Mouse (Mus musculus): ENCODE measurements around the gene Traf1.

Gene Traf1

DNA sequence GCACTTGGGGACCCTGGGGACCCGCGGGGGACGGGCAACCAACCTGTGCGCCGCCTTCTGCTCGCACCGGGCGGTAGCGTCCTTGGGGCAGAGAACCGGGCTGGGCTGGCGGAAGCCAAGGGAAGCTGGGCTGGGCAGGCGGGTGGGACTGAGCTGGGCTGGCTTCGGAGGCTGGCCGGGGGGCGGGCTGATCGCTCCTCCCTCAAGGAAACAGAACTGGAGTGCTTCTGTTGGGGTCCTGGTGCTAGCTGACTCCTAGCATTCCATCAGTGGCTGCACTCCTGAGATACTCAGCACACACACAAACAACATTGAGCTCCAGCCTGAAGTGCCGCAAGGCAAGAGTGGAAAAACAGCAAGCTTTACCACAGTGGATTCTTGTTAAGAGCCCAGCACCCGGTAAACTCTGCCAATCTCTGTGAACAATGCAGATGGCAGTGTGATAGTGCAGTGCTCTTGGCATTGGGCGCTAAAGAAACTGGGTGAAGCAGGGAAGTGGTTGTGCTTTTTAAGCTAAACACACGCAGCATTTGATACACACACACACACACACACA is at the start of gene Traf1:
Traf1 (minus strand) TSS at position 292 of the 556 bp plus-strand sequence.
- peak; percentile 54 to 70 for DNase-seq

DNA sequence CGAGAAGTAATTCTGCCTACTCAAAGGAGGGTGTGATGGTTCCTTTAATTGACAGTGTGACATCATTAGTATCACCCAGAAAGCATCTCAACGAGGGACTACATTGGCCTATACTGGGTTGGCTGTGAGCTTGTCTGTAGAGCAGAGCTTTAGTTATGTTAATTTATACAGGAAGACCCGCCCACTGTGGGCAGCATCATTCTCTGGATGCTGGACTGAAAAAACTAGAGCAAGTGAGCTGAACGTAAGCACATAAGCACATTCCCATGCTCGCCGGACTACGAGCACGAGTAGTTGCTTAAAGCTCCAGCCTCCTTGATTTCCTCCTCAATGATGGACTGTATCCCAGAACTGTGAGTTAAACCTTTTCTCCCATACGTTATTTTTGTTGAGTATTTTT is 37.4 kb upstream of the Traf1 start:
- DNase-seq, result no peak

DNA sequence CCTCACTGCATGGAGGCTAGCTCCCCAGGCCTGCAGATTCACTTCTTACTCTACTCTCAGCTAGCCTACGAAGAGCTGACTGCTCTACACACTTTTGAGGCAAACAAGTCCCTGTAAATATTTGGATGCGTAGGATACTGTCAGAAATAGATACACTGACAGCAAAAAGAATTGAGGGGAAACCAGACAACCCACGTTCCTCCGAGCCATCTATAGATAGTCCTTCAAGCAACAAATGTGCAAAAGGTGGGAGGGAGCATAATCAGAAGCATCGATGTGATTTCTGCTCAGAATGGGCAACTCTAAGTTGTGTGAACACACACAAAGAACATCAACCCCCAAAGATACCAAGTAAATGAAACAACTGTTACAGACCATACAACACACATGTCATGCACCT is 34.9 kb upstream of the Traf1 start:
- no peak for DNase-seq

DNA sequence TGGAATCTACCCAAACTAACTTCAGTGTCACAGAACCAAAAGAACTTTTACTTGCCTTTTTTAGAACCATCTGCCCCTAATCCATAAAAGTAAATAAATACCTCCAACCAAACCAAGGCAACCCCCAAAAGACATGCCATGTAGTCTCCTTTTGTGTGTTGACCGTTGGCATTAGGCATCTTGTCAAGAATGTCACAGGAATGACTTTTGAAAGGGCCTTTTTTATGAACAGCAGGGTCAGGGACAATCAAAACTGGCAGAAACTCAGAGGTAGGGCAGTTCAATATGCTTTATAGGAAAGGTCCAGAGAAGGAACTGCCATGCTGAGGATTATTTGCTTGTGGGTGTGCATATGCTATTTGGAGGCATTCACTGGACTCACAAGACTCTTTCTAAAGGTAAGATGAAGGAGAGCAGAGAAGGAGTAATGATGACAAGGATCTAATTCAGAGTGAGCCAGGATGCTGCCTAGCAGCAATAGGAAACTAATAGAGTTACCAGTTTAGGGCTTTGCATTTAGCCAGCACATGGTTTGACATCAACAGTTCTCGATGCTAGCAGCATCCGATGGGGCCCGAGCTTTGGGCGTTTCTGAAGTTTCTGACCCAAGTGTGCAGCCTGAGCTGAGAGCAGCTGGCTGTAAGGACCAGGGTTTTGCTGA is 32.3 kb upstream of the Traf1 start:
- DNase-seq, result no peak

DNA sequence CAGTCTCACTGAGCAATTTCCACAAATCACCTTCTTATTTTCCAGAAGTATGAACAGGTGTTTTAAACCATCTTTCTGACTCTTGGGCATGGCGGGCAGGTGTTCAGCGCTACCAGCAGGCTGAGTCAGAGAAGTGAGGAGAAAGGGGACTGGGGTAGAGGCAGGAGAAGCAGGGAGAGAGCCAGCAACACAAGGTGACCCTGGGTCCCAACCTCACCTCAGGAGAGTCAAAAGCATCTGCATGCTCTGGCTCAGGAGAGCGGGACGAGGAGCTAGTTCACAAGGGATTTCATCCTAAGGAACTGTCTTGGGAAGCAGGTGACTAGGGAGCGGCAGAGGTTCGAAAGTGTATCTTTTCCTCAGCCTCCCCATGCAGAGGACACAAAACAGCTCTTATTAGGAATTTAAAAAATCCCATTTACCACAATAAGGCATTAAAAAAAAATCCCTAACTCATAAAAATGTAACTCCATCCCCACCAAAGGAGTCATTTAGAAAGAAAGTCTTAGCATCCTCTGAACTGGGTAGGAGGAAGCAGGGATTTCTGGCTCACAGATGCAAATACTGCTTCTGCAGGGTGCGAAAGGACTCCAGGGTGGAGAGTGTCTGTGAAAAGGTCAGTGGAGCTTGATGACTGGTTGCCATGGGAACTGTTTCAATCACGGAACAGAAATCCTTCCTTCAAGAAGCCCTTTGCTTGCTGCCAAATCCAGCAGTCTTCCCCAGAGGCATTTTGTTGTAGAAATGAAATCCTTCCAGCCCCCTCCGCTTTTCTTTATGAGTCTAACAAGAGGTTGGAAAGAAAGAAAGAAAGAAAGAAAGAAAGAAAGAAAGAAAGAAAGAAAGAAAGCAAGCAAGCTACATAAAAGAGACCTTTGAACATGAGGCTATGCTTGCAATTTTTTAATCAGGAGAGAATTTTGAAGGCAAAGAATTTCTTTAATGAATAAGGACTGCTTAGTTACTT is 31.4 kb upstream of the Traf1 start:
- no peak for DNase-seq

DNA sequence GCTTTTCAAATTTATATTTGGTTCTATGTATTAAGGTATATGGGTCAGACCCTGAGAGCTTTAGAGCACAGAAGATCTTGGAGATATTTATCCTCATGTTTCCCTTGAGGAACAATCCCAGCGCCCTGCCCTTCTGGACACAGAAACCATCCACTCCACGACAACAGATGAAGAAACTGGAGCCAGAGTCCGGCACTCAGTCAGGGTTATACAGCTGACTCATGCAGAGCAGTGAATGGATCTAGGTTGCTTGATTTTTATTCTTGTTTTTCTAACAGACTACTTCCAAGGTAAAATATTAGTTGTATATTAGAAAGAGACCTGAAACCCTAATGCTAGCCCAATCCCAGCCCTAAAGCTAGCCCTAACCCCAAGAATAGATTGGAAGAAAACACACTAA is 30.4 kb upstream of the Traf1 start:
- no peak for DNase-seq

DNA sequence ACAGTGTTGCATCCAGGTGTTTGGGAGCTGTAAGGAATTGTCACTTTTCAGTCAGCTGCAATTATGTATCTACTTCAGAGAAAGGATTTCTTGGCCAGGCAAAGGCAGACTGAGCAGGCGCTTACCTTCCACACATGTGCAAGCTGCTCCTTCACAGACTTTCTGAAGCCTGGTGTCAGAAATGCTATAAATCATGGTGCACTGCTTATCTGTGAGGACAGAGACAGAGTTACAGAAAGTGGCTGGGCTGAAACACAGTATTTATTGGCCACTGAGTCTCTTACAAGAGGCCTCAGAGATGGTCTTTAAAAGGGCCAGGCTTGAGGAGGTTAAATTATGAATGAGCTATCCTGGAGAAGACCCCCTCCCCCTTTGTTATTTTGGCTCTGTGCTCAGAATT is 28.2 kb upstream of the Traf1 start:
- DNase-seq, result no peak

DNA sequence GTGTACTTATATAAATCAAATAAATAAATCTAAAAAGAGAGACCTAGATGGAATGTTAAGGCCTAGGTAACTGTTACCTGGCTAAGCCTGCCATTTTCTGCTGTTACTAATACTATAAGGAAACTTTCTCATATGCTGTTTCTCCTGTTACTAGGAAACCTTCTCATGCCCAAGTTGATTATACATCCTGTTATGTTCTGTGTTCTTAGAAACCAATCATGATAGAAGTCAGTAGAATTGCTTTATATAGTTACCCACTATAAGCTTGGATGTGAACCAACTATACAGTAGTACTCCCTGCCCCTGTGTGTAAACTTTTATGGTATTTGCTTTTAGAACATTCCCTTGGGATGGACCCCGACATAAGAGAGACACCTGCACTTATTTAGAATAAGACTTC is 26.0 kb upstream of the Traf1 start:
- no peak for DNase-seq

DNA sequence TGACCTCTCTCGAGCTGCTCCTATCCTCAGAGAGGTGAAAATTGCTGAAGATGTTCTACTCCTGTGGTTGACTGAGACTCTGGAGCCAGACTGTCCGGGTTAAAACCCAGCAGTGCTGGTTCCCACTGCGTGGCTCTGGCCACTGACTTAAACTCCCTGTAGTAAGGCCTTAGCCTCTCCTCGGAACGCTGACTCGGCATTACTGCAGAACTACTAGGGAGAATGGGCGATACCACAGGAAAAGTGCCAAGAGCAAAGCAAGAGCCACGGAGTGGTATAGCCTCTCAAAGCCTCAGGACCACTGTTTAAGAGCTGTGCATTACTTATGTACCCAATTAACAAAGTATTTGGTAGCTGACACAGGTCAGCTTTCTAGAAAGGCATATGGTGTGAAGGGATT is 23.3 kb upstream of the Traf1 start:
- no peak for DNase-seq

DNA sequence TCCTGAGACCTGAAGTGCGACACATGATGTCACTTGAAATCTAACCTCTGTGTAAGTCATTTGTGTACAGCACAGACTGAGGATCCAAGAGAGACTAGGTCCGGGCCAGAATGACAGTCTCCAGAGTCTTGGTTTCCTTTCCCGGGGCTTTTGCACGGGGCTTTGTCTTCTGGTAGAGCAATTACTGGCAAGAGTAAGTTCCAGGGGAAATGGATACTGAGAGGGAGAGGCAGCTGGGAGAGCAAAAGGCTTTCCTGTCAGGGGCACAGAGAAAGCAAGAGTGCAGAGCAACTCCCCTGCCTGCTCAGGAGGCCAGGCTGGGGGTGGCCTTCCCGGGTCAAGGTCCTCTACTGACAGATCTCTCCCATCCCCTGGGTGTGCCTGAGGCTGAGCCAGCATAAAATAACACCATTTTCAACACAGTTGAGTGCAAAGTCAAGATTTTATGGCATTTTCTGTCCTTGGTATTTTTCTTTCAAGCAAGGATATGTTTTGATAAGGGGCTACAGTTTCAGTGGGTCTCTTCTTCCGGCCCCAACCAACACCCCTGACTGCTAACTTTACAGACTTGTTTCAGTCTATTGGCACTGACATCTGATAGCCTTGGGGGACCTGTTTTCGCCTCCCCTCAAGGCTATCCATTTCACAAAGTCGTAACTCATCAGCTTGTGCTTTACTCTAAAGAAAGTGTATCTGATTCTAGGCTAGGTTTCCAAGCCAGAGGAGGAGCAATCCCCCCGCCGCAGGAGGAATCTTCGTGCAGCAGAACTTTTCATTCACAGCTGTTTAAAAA is 21.5 kb upstream of the Traf1 start:
- no peak for DNase-seq

DNA sequence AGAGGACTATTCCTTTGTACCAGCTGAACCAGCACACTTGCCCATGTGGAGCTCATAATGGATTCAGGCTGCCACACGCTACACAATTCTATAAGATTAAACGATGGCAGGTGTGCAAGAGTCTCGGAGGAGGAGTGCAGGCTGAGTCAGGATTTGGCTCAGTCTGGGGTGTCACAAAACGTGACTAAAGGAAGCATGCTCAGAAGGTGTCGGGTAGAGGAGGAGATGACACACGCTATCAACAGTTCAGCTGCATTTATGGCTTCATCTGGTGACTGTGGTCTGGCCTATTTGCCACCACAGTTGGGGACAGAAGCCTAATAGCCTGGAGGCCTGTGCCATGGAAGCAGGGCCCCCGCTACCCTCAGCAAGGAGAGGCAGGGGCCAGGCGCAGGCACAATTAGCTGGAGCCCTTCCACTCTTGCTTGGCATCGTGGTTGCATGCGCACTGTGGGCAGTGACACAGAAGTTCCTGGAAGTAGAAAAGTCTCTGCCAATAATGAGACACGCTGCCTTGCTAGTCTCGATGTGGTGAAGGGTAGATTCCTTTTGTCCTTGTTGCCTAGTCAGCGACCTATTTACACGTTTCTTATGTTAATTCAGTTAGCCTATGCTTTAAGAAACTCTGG is 20.6 kb upstream of the Traf1 start:
- no peak for DNase-seq

DNA sequence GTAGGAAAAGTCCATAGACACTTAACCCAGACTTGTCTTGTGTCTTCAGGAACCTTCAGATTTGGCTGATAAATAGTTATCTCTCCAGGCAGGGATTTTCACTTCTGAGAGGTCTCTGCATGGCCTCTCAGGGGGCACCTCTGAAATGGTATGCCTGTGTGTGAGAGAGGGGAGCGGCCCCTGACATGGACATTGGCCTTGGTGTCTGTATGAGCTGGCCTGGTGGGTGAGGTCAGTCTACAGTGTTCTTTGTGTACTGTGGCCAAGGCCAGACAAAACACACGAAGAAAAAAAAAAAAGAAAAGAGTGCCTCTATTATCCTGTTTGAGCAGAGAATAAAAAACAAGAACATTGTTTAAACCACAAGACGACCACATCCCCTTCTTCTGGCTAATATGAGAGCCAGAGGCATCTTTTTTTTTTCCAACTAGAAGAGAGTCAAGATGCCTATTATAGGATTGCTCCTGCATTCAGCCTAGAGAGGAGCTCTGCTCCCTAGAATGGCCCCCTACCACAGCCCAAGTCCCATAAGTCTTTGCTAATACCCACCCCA is 18.0 kb upstream of the Traf1 start:
- DNase-seq, result no peak

DNA sequence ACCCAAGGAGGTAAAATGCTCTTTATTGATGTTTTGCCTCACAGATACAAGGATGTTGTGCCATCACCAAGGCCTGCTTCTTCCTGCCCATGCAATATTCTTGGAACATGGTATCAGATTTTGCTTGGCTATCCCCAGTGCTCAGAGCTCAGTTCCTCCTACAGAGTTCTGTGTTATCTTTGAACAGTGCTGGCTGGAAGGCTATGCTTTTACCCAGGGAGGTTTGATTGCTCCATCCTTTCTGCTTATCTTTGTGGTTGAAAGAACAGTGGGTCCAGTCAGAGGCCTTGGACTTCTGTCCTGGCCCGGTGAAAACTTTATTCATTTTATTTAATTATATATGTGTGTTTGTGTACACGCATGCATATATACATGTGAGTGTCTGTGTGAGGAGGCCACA is 16.7 kb upstream of the Traf1 start:
- DNase-seq, result no peak

DNA sequence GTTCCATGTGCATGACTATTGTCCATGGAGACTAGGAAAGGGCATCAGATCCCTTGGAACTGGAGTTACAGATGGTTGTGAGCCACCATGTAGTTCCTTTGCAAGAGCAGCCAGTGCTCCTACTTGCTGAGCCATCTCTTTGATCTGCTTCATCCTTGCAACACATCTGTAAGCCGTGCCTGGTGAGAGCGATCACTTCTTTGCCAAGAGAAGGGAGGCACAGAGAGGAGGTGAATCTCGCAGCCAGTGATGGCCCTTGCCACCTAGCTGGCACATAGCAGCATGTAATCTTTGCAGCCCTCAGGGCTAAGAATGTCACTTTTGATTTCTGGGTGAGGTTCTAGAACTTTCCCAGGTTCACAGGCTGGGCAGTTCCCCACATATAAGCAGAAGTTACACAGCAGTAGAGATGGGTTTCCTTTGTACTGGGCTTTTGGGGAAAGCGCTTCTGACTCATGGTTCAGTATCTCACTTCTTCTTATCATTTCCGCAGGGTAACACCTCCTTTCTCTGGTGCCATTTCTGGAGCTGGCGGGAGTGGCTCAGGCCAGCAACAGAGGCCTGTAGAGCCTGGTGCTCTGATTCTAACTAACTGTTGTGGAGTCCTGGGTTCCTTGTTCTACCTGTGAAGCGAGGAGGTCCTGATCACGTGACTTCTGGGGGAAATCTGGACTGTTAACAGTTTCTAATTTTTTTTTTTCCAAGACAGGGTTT is 15.5 kb upstream of the Traf1 start:
- no peak for DNase-seq

DNA sequence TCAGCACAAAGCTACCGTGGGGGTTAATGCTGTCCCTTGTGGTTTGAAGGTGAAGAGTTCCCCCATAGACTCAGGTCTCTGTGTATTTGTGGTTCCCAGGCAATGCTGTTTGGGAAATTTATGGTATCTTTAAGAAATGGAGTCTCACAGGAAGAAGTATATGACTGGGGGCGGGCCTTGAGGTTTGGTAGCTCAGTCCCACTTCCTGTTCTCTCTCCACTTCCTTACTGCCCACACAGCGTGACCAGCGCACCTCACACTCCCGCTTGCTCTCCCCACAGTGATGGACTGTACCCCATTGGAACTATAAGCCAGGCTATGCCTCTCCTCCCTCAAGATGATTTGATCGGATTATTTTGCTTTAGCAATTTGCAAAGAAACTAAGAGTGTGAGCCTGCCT is 14.9 kb upstream of the Traf1 start:
- DNase-seq, result no peak

DNA sequence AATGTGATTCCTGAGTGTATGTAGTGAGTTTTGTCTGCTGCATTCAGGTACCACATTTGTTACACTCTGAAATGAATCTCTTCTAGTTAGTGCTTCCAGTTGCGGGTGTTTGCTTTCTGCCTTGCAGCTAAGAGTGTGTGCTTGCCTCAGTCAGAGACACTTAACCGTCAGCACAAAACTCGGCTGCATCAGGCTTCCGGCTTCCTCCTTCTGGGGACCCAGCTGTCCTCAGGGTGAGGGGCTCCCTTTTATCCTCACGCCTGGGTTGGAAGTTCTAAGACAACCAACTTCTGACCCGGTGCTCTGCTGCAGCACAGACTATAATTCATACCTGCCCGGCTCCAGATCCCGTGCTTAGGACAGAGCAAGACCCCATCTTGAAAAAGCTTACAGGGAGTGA is 11.5 kb upstream of the Traf1 start:
- no peak for DNase-seq

DNA sequence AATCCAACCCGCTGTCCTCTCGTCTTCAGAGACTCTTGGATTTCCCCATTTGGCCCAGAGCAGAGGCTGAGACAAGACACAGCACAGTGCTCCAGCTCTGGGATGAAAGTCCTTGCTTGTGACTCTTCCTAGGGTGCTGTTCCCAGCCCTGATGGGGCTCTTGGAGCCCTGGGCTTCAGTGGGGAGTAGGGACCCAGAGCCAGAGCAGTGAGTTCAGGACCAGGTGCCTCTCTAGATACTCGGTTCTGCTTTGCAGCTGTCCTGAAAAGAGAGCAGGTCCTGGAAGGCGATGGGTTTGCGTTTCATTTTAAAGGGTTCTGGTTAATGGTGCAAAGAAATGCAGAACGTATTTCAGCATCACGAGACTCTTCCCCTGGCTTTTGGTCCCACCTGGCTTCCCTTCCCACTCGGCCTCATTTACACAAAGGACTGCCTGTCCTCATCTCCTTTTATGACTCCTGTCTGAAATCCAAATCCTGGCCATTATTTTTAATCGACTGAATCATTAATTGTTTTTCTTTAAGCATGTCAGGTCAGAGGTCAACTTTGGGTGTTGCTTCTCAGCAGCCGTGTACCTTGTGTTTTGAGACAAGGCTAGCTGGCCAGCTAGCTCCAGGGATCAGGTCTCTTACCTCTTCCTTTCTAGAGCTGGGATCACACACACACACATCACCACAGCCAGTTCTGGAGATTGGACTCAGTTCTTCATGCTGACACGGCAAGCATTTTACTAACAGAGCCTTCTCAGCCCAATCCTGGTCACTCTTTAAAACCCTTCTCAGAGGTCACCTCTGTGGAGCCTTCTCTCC is 9.7 kb upstream of the Traf1 start:
- DNase-seq, result no peak

DNA sequence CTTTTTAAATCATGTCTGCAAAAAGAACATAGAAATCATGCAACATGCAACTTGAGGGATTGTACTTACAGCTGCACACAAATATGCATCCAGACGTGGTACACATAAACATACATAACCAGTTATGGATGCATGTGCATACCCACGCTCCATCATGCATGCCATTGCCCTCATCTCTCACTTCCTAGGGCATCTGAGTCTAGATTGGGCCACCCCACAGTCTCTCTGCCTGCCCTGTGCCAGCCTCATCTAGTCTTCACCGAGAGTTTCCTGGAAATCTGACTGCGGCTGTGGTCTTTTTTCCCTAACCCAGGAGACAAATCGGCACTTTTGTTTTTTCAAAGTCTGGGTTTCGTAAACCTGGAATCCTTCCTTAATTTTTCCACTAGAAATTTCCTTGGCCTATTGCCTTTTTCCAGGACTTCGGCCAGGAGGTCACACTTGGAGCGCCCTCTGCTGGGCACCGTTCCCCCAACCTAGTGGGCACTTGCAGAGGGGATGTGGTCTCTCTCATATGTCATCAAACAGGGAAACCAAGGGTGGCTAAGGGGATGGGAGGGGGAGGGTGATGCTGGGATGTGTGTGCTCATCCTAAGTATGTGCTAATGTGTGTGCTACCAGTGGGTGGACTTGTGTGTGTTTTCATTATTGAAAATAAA is 8.6 kb upstream of the Traf1 start:
- DNase-seq, result peak; percentile 53 to 65

DNA sequence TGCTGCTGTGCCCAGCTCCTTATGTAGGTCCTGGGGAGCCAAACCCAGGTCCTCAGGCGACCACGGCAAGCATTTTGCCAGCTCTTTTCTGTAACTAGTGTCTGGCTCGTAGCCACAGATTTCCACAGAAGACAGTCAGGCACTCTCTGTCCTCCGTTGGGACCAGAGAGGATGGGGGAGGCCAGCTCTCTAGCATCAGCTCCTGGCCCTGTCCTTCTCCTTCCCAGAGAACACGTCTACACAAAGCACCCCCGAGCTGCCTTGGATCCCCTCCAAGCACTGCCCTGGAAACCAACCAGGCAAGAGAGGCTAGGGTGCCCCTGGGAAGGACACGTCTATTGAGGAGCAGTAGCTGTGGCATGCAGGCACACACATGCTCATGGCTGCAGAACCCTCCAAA is 7.6 kb upstream of the Traf1 start:
- no peak for DNase-seq

DNA sequence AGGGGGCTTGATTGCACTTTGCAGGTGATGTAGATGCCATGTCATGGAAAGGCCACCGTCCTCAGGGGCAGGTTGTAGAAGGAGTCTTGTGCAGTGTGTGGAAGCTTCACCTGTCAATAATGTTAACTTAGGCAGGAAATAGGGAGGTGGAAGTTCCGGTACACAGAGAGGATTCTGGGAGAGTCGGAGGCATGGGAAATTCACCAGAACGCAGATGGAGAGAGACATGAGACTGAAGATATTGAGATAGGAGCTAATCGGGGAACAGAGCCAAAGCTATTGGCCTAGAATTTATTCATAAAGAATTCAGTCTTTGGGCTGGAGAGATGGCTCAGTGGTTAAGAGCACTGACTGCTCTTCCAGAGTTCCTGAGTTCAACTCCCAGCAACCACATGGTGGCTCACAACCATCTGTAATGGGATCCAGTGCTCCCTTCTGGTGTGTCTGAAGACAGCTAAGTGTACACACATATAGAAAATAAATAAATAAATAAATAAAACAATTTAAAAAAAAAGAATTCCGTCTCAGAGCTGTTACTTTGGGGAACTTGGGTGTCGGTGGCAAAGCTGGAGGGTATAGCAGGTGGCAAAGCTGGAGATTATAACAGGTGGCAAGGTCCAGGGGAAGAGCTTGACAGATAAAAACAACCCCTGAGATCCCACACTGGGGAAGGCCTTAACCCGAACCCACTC is 4.8 kb upstream of the Traf1 start:
- DNase-seq, result no peak
